Mouse (Mus musculus) C2C12 (cell line): ENCODE results near the gene Glb1l3. TPM values are rescaled to one million over a fixed set of nuclear protein-coding genes. Genes with fewer than 3 reads are reported as not detected.
"Not testable (repeated sequence)": the region's sequence is repeated elsewhere in the genome, so short reads cannot be mapped to it uniquely, and the experiment has no call there.

Experiments used
- H3K27me3 ChIP-seq: one replicate; pipeline ENCODE4 v1.6.1; 2011; ENCODE audit not compliant: control insufficient read depth, insufficient read depth, insufficient read length
- H3K36me3 ChIP-seq: one replicate; pipeline ENCODE4 v1.6.1; 2011; ENCODE audit not compliant: control insufficient read depth, insufficient read depth
- H3K4me3 ChIP-seq: one replicate; pipeline ENCODE4 v1.5.1; 2011; ENCODE audit warnings: mild to moderate bottlenecking, control low read depth; ENCODE audit not compliant: poor library complexity, insufficient read depth, severe bottlenecking
- H3K79me2 ChIP-seq: one replicate; pipeline ENCODE4 v1.6.1; 2011; ENCODE audit not compliant: control insufficient read depth, insufficient read depth
- H3K79me3 ChIP-seq: one replicate; pipeline ENCODE4 v1.6.1; 2011; ENCODE audit warnings: low read depth, control low read depth
- H3ac ChIP-seq: one replicate; pipeline ENCODE3; 2011; ENCODE audit warnings: low read depth; ENCODE audit not compliant: control insufficient read depth, insufficient read length
- CEBPB ChIP-seq: IDR thresholded peaks from one replicate; pipeline ENCODE4 v1.6.1; 2011; ENCODE audit warnings: low read depth, mild to moderate bottlenecking, control low read depth, moderate library complexity
- CTCF ChIP-seq: IDR thresholded peaks from one replicate; pipeline ENCODE4 v1.5.1; 2011; ENCODE audit not compliant: control insufficient read depth, insufficient read depth, insufficient read length
- FOSL1 ChIP-seq: IDR thresholded peaks from one replicate; pipeline ENCODE4 v1.8.0; 2011; ENCODE audit warnings: mild to moderate bottlenecking, low read length; ENCODE audit not compliant: poor library complexity, insufficient read depth, severe bottlenecking
- MAX ChIP-seq: IDR thresholded peaks from one replicate; pipeline ENCODE4 v1.6.1; 2011; ENCODE audit warnings: mild to moderate bottlenecking, control low read depth
- MYOD1 ChIP-seq: IDR thresholded peaks from one replicate; pipeline ENCODE4 v1.6.1; 2011; ENCODE audit warnings: low read depth; ENCODE audit not compliant: control insufficient read depth, insufficient read length
- MYOG ChIP-seq: IDR thresholded peaks from one replicate; pipeline ENCODE4 v1.6.1; 2011; ENCODE audit not compliant: control insufficient read depth, insufficient read length; ENCODE audit errors: extremely low read depth
- USF1 ChIP-seq: IDR thresholded peaks from one replicate; pipeline ENCODE4 v1.6.1; 2011; ENCODE audit warnings: low read depth, mild to moderate bottlenecking, control low read depth, moderate library complexity
- long read RNA-seq, 2 experiments: library from polyadenylated mRNA; unstranded; transcript quantifications; one replicate each; pipeline ENCODE4 v2.0.0; 2019 to 2020
- polyA plus RNA-seq: library from polyadenylated mRNA; unstranded; fragments of >200 nt; fragmentation: generic; extraction: Trizol; gene quantifications from one replicate; pipeline ENCODE4 v1.2.1, GENCODE M21; 2012; ENCODE audit warnings: missing spikeins

Glb1l3 gene
- not detected for polyA plus RNA-seq
- long read RNA-seq, experiment 1 = 0 reads
- long read RNA-seq, experiment 2 = 0 reads

GRCm38 (mm10) chr9:26860751-26861150 is at the start of gene Glb1l3:
TSS of gene Glb1l3 (minus strand) at chr9:26860890.
- no peaks in the 10 kb centered on the region for H3K27me3 ChIP-seq
- H3K4me3 ChIP-seq = no peak within 1 kb of the TSS
- no peaks in the 10 kb centered on the region for H3K36me3 ChIP-seq
- TF ChIP-seq CEBPB = no peak
- no peak for TF ChIP-seq FOSL1
- no peak for TF ChIP-seq USF1
- no peak for TF ChIP-seq CTCF
- TF ChIP-seq MYOD1 = no peak
- TF ChIP-seq MAX = no peak
- no peak for TF ChIP-seq MYOG
- no peaks in the 10 kb centered on the region for H3K79me3 ChIP-seq
- no peaks in the 10 kb centered on the region for H3K79me2 ChIP-seq
- no peak within 1 kb of the TSS for H3ac ChIP-seq

GRCm38 (mm10) chr9:26869856-26870255 is 9.2 kb upstream of the Glb1l3 start:
- H3K79me2 ChIP-seq, H3K4me3 ChIP-seq, H3ac ChIP-seq, H3K79me3 ChIP-seq, H3K27me3 ChIP-seq, H3K36me3 ChIP-seq: not testable (repeated sequence)

- no peaks in the 10 kb centered on the region for H3K36me3 ChIP-seq
- no peaks in the 10 kb centered on the region for H3K79me2 ChIP-seq
- no peak for TF ChIP-seq CTCF
- TF ChIP-seq USF1 = no peak
- no peaks in the 10 kb centered on the region for H3K27me3 ChIP-seq
- H3K79me3 ChIP-seq = no peaks in the 10 kb centered on the region
- H3K4me3 ChIP-seq = no peak overlapping the region
- no peak overlapping the region for H3ac ChIP-seq
Measured at GRCm38 (mm10) chr9:26831089-26831488, 29.6 kb downstream of the Glb1l3 start.

GRCm38 (mm10) chr9:26819942-26820341 is 40.7 kb downstream of the Glb1l3 start:
- Histone ChIP-seq H3K27me3 (no peaks in the 10 kb centered on the region), H3K4me3 (no peak overlapping the region), H3K79me3 (no peaks in the 10 kb centered on the region), H3K36me3 (no peaks in the 10 kb centered on the region), H3ac (no peak overlapping the region), H3K79me2 (no peaks in the 10 kb centered on the region)
- TF ChIP-seq MYOG = no peak
- no peak for TF ChIP-seq CTCF
- TF ChIP-seq CEBPB = no peak
- no peak for TF ChIP-seq MAX
- no peak for TF ChIP-seq USF1
- no peak for TF ChIP-seq MYOD1
- no peak for TF ChIP-seq FOSL1

GRCm38 (mm10) chr9:26808735-26809134 is 52.0 kb downstream of the Glb1l3 start:
- Histone ChIP-seq H3K4me3 (no peak overlapping the region), H3K79me3 (no peaks in the 10 kb centered on the region), H3K27me3 (no peaks in the 10 kb centered on the region), H3K79me2 (no peaks in the 10 kb centered on the region), H3ac (no peak overlapping the region), H3K36me3 (no peaks in the 10 kb centered on the region)
- TF ChIP-seq MYOG (no peak), FOSL1 (no peak), CEBPB (no peak), MYOD1 (no peak), CTCF (no peak), USF1 (no peak), MAX (no peak)

DNA sequence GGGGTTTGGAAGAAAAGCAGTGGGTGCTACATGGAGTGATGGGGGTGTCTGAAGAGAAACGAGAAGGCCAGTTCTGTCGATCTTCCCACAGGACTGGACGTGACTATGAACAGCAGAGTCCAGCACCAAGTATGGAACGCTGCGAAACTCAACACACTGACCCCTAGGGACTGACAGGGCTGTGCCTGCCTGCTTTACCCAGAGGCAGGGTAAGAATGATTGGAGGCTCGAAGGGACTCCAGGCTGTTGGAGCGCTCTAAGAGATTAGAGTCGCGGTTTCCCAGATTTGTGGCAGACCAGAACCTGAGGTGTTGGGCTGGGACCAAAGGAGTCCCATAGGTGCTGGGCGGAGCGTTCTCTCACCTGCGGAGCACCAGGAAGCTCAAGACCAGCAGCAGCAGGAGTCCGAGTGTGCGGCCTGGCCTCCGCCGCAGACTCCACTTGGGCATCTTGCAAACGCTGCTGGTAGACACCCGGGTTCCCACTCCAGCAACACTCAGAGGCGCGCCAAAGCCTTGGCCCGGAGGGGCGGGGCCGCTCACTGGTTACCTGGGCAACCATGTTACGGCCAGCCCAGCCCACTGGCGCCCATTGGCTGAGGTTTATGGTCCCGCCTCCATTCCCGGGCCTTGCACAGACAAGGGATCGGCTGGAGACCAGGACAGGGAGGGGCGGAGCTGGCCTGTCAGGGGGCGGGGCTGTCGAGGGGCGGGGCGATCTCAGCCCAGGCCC is 54.6 kb downstream of the Glb1l3 start, which contains the start of gene Glb1l2:
Gene Glb1l2, minus strand, starts transcription at position 534 of the 732 bp plus-strand sequence.
- Histone ChIP-seq H3K36me3 (no peaks in the 10 kb centered on the region), H3K79me2 (no peaks in the 10 kb centered on the region), H3K4me3 (no peak within 1 kb of the TSS), H3ac (no peak within 1 kb of the TSS), H3K27me3 (no peaks in the 10 kb centered on the region), H3K79me3 (no peaks in the 10 kb centered on the region)
- no peak for TF ChIP-seq MAX
- no peak for TF ChIP-seq MYOD1
- no peak for TF ChIP-seq CTCF
- TF ChIP-seq USF1 = no peak
- no peak for TF ChIP-seq FOSL1
- TF ChIP-seq MYOG = no peak
- TF ChIP-seq CEBPB = no peak

DNA sequence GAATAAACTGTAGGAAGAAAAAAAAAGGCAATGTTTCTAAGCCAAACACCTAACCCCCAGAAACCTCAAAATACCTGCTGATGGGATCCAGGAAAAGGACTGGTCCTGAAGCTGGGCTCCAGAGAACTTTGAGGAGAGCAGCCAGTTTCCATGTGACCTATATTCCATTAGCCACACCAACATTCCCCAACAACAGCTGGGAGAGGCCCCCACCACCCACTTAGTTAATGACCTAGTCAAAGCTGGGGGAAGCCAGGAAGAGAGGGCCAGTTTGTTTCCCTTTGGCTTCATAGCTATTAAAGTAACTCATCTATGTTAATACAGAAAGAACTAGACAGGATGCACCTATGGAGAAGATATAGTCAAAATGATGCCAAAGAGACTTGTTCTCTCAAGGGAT is 56.4 kb downstream of the Glb1l3 start:
- Histone ChIP-seq H3K79me2 (no peaks in the 10 kb centered on the region), H3ac (no peak overlapping the region), H3K27me3 (no peaks in the 10 kb centered on the region), H3K79me3 (no peaks in the 10 kb centered on the region), H3K36me3 (no peaks in the 10 kb centered on the region), H3K4me3 (no peak overlapping the region)
- TF ChIP-seq MAX = no peak
- no peak for TF ChIP-seq CEBPB
- TF ChIP-seq FOSL1 = no peak
- no peak for TF ChIP-seq MYOG
- TF ChIP-seq USF1 = no peak
- no peak for TF ChIP-seq MYOD1
- TF ChIP-seq CTCF = no peak
